In the genomic region with DNA sequence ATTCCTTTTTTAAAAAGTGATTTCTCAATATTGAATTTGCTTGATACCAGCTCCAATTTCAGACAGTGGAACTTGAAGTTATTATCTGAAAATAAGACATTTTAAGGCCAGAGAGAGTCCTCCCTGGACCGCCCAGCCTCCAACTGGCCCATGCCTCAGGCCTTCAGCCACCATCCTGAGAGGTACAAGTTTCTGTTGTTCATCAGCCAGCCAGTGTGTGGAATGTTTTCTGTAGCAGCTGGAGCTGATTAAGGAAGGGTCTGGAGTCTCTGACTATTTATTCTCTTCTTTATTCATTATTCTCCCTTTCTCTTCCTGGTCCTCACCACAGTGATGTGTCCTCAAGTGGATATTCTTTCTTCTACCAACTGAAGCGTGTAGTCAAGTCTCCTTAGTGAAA, we compare ENCODE assay signal across 10 mouse cellular contexts.
"Had no signal": no experiment of that assay in that cellular context is flagged by ENCODE, and none has a peak within 500 bp of the region (broad histone marks: within the 10 kb centered on the region; RNA-seq: fewer than 3 reads in every experiment).

No protein-coding gene starts in this region.

- H3K9me3 ChIP-seq: limb, embryonic 12.5 days; midbrain, embryonic 13.5 days; stomach, embryonic 15.5 days had no signal

- H3K36me3 ChIP-seq: limb, embryonic 12.5 days; midbrain, embryonic 13.5 days; stomach, embryonic 15.5 days had no signal

- H3K27me3 ChIP-seq: limb, embryonic 12.5 days; midbrain, embryonic 13.5 days; stomach, embryonic 15.5 days had no signal

- H3K4me1 ChIP-seq: midbrain, embryonic 13.5 days; stomach, embryonic 15.5 days had no signal

- DNase-seq: kidney, adult 9 months; kidney, postnatal 36 days; lung, adult 18-20 months; thymus, adult 2 months; thymus, postnatal 25 days had no signal

- H3K27ac ChIP-seq: kidney, postnatal 0 days; limb, embryonic 12.5 days; liver, embryonic 14.5 days; midbrain, embryonic 13.5 days; stomach, embryonic 15.5 days had no signal

- H3K4me3 ChIP-seq: limb, embryonic 12.5 days; midbrain, embryonic 13.5 days; stomach, embryonic 15.5 days had no signal

- H3K9ac ChIP-seq: limb, embryonic 12.5 days; liver, embryonic 14.5 days; midbrain, embryonic 13.5 days; stomach, embryonic 15.5 days had no signal

- H3K4me2 ChIP-seq: limb, embryonic 12.5 days; midbrain, embryonic 13.5 days; stomach, embryonic 15.5 days had no signal

- ATAC-seq: midbrain, embryonic 13.5 days had no signal
